ENCODE assay signal across 15 mouse cellular contexts in genomic region chr3:132744287-132745146, GRCm38 (mm10).
DNase-seq lines count a peak whose midpoint lies in the region; ATAC-seq and TF ChIP-seq lines count a peak whose summit lies in the region.
"Had no signal": no experiment of that assay in that cellular context is flagged by ENCODE, and none has a peak within 500 bp of the region (broad histone marks: within the 10 kb centered on the region; RNA-seq: fewer than 3 reads in every experiment).

No protein-coding gene starts in this region.

- TF ChIP-seq POLR2A in brain, embryonic 14.5 days (IDR thresholded peaks at IDR 0.05; ENCODE audit: borderline replicate concordance, extremely low read depth, insufficient read depth, insufficient read length, poor library complexity, severe bottlenecking), result no peak
- TF ChIP-seq POLR2A in lung, adult 2 months (IDR thresholded peaks at IDR 0.05; ENCODE audit: borderline replicate concordance, extremely low read depth, low read depth, low read length), result no peak

- ATAC-seq in hindbrain, embryonic 12.5 days (ENCODE audit: low FRiP score), result peak; percentile 75
- ATAC-seq: inflammation-experienced regulatory T-cells, adult 6 months had no signal

- no peak overlapping the region for H3K4me2 ChIP-seq in hindbrain, embryonic 12.5 days (replicated peaks)
- H3K4me2 ChIP-seq: heart, embryonic 12.5 days; limb, embryonic 13.5 days; lung, embryonic 14.5 days had no signal

- H3K36me3 ChIP-seq in hindbrain, embryonic 12.5 days, result no peaks in the 10 kb centered on the region

- H3K4me1 ChIP-seq in hindbrain, embryonic 12.5 days, result peaks cover 6% of the 10 kb centered on the region; the same call in 1 of the 2 replicates
- no peaks in the 10 kb centered on the region for H3K4me1 ChIP-seq in lung, adult 2 months (ENCODE audit: control insufficient read depth, insufficient read depth, low read length)

- no peak for TF ChIP-seq CTCF in brain, embryonic 14.5 days (IDR thresholded peaks at IDR 0.05; ENCODE audit: borderline replicate concordance, extremely low read depth, insufficient read depth, insufficient read length)
- no peak for TF ChIP-seq CTCF in lung, adult 2 months (IDR thresholded peaks at IDR 0.05; ENCODE audit: insufficient read depth, low read length)

- no peak overlapping the region for H3K4me3 ChIP-seq in hindbrain, embryonic 12.5 days
- no peak overlapping the region for H3K4me3 ChIP-seq in lung, adult 2 months (replicated peaks; ENCODE audit: extremely low read depth, low read depth, low read length)
- H3K4me3 ChIP-seq: heart, embryonic 12.5 days; limb, embryonic 13.5 days had no signal

- no peak overlapping the region for H3K27ac ChIP-seq in hindbrain, embryonic 12.5 days
- H3K27ac ChIP-seq: limb, embryonic 13.5 days had no signal

- no peaks in the 10 kb centered on the region for H3K9me3 ChIP-seq in hindbrain, embryonic 12.5 days (replicated peaks)
- H3K9me3 ChIP-seq: heart, embryonic 12.5 days; limb, embryonic 13.5 days had no signal

- no peak overlapping the region for H3K9ac ChIP-seq in hindbrain, embryonic 12.5 days
- H3K9ac ChIP-seq: heart, embryonic 12.5 days; limb, embryonic 13.5 days; lung, embryonic 14.5 days had no signal

- H3K27me3 ChIP-seq in hindbrain, embryonic 12.5 days, result no peaks in the 10 kb centered on the region
- H3K27me3 ChIP-seq: heart, embryonic 12.5 days; limb, embryonic 13.5 days had no signal

- 58% methylated on average over 10 of the region's 10 CpGs for WGBS in hindbrain, embryonic 12.5 days
- WGBS in lung, adult 2 months, result 86% methylated on average over 10 of the region's 10 CpGs

- peak; percentile 61 for DNase-seq in A20 (ENCODE audit: low read depth, low spot score)
- peak; percentile 89 for DNase-seq in brain, embryonic 14.5 days (ENCODE audit: low read depth)
- peak; percentile 16 for DNase-seq in kidney, postnatal 10 days
- DNase-seq in left cerebral cortex, postnatal 25 days (ENCODE audit: low spot score in 2 of 2), result no peak
- no peak for DNase-seq in heart, adult 9 months (ENCODE audit: low spot score in 2 of 2)
- no peak for DNase-seq in lung, adult 2 months
- DNase-seq in left cerebral cortex, adult 9 months (ENCODE audit: low spot score in 2 of 2), result no peak
- DNase-seq: adrenal gland, postnatal 36 days; cerebellum, adult 2 months; gastrocnemius, postnatal 14 days; lung, embryonic 14.5 days had no signal

- intact Hi-C loops in left cerebral cortex, postnatal 25 days (cut with DNase I), result loop anchor here (5.0 kb wide), 2 partner anchors 348 to 528 kb away; partner anchors contain the start of genes Gstcd and Ints12

Comparison
In these comparisons a context has a peak if more than half of its experiments do, and no peak if none do; other contexts are left out.
1. DNase-seq: peak in A20 (single experiment), brain, embryonic 14.5 days (single experiment) and kidney, postnatal 10 days (single experiment); none in left cerebral cortex, postnatal 25 days (0 of 2), heart, adult 9 months (0 of 2), lung, adult 2 months (single experiment) and left cerebral cortex, adult 9 months (0 of 2).